Mouse (Mus musculus) cortical plate, adult 2 months (tissue): ENCODE data around the gene Scg2. TPM values are rescaled to one million over a fixed set of nuclear protein-coding genes. Genes with fewer than 3 reads are reported as not detected.

Experiments used
- H3K27ac ChIP-seq: fragments of 200-500 bp; 2 replicates; pipeline ENCODE4 v1.5.1; 2012; ENCODE audit warnings: low read length, control low read depth, inconsistent platforms; ENCODE audit not compliant: insufficient read depth
- H3K4me1 ChIP-seq: fragments of 200-500 bp; 2 replicates; pipeline ENCODE4 v1.6.1; 2011; ENCODE audit warnings: low read length; ENCODE audit not compliant: control insufficient read depth, insufficient read depth
- H3K4me3 ChIP-seq: fragments of 200-500 bp; 2 replicates; pipeline ENCODE4 v1.5.1; 2011; ENCODE audit warnings: mild to moderate bottlenecking, low read length, control low read depth; ENCODE audit not compliant: insufficient read depth
- CTCF ChIP-seq: fragments of 200-500 bp; IDR thresholded peaks from 2 replicates; pipeline ENCODE4 v1.5.1; 2011; ENCODE audit warnings: mild to moderate bottlenecking, control low read depth, low read length; ENCODE audit not compliant: insufficient read depth; ENCODE audit errors: extremely low read depth
- POLR2A ChIP-seq: fragments of 200-500 bp; IDR thresholded peaks from 2 replicates; pipeline ENCODE4 v1.6.1; 2011; ENCODE audit warnings: mild to moderate bottlenecking, low read length, control low read depth; ENCODE audit not compliant: insufficient read depth; ENCODE audit errors: extremely low read depth
- polyA plus RNA-seq: library from polyadenylated mRNA; depleted of rRNA; stranded (reverse); fragments of >200 nt; gene quantifications from 2 replicates; pipeline ENCODE4 v1.2.3, GENCODE M21; 2012; rRNA removed

The Scg2 gene
- polyA plus RNA-seq, 1 experiment: 109 TPM

GRCm38 (mm10) chr1:79445586-79445985 is 5.7 kb upstream of the Scg2 start:
- Histone ChIP-seq H3K27ac (no peak overlapping the region), H3K4me3 (no peak overlapping the region), H3K4me1 (no peaks in the 10 kb centered on the region)
- no peak for TF ChIP-seq CTCF
- TF ChIP-seq POLR2A: no peak

- H3K4me1 ChIP-seq: no peaks in the 10 kb centered on the region
- no peak overlapping the region; the same call in 1 of the 2 replicates for H3K4me3 ChIP-seq
- no peak overlapping the region for H3K27ac ChIP-seq
- TF ChIP-seq CTCF (no peak), POLR2A (no peak)
Measured at GRCm38 (mm10) chr1:79437755-79438154, 2.2 kb downstream of the Scg2 start.

- Histone ChIP-seq H3K27ac (no peak overlapping the region), H3K4me1 (no peaks in the 10 kb centered on the region), H3K4me3 (no peak overlapping the region)
- no peak for TF ChIP-seq CTCF
- no peak for TF ChIP-seq POLR2A
Measured at GRCm38 (mm10) chr1:79436671-79437070, 3.2 kb downstream of the Scg2 start.

- no peak overlapping the region for H3K4me3 ChIP-seq
- no peak overlapping the region for H3K27ac ChIP-seq
- TF ChIP-seq POLR2A (no peak), CTCF (no peak)
- H3K4me1 ChIP-seq: no peaks in the 10 kb centered on the region
Measured at GRCm38 (mm10) chr1:79429058-79429457, 10.9 kb downstream of the Scg2 start.

GRCm38 (mm10) chr1:79415496-79415895 is 24.4 kb downstream of the Scg2 start:
- H3K4me1 ChIP-seq: no peaks in the 10 kb centered on the region
- H3K27ac ChIP-seq: no peak overlapping the region
- H3K4me3 ChIP-seq: no peak overlapping the region
- TF ChIP-seq CTCF: no peak
- no peak for TF ChIP-seq POLR2A

GRCm38 (mm10) chr1:79406337-79406942 is 33.5 kb downstream of the Scg2 start:
- Histone ChIP-seq H3K4me3 (no peak overlapping the region), H3K27ac (no peak overlapping the region), H3K4me1 (no peaks in the 10 kb centered on the region)
- no peak for TF ChIP-seq POLR2A
- TF ChIP-seq CTCF: no peak

- no peak overlapping the region for H3K4me3 ChIP-seq
- no peaks in the 10 kb centered on the region for H3K4me1 ChIP-seq
- TF ChIP-seq CTCF: no peak
- TF ChIP-seq POLR2A: no peak
- no peak overlapping the region for H3K27ac ChIP-seq
Measured at GRCm38 (mm10) chr1:79401090-79402012, 38.6 kb downstream of the Scg2 start.

- no peaks in the 10 kb centered on the region for H3K4me1 ChIP-seq
- TF ChIP-seq CTCF (no peak), POLR2A (no peak)
- H3K4me3 ChIP-seq: no peak overlapping the region
- no peak overlapping the region for H3K27ac ChIP-seq
Measured at GRCm38 (mm10) chr1:79400284-79400683, 39.6 kb downstream of the Scg2 start.

Other genes with a start within 250 kb of the Scg2 start
- gene Ap1s3, start 231.9 kb upstream of the Scg2 start, polyA plus RNA-seq: 1.9 and 2.0 TPM in 2 replicates